Mouse (Mus musculus): Measurements from ENCODE around the gene Adam12. TPM values are rescaled to one million over a fixed set of nuclear protein-coding genes. Genes with fewer than 3 reads are reported as not detected.
A peak's percentile ranks its signal among the peaks of the same experiment; 100 is the strongest.

Gene Adam12
- total RNA-seq (2021) = under 1 TPM; 0.57 to 0.80 TPM
- 0.66 and 0.67 TPM in 2 replicates for polyA plus RNA-seq (2012; rRNA removed)
- long read RNA-seq, full-length matches to known transcripts = 1 of 1 reads
- long read RNA-seq, partial matches to known transcripts = 0 of 1 reads
- long read RNA-seq, other reads (novel, unspliced or antisense) = 0 of 1 reads

DNA sequence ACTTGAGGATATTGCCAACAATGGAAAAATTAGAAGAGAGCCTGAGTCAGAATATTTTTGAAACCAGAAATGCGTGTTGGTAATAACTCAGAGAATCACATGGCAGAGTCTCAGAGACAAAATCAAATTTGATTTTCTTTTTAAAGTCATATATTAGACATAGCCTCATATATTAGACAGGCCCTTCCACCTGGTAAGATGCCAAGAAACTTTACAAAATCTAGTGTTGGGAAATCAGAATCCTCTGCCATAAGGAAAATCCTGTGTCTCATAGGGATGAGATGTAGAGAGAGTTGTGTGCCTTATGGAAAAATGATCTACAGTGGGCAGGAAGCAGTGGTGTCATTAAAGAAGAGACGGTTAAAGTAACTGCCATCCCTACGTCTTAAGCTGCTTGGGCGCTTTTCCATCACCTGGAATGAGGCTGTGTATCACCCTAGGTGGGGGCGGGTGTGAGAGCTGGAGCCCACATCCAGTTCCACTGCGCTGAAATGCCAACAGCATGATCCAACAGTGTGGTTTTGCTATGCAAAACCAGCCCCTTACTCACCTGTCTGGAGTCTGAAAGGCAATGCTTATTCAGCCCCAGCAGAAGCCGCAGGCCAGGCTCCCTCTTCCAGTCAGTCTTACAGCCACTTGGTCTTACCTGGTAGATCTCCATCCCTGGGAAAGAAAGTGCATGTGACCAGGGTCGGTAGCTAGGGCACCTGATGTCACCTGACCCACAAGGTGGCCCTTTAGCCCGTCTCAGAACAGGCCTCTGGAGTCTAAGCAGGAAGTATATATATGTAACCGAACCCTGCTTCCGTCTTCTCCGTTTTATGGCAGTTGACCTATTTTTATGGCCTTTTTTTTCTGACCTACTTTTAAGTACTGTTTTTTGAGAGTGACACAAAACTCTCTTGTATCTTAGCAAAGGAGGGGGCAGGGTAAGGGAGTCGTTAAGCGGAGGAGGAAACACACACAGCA is at the start of gene Adam12:
Gene Adam12, minus strand, starts transcription at position 769 of the 969 bp plus-strand sequence.
- intact Hi-C loops (cut with DNase I) = no loop called here
- DNase-seq = no peak
- Histone ChIP-seq H3K4me1 (ENCODE audit: control insufficient read depth, insufficient read depth, low read length) (no peaks in the 10 kb centered on the region; the same call in 1 of the 2 replicates), H3K27ac (no peak within 1 kb of the TSS), H3K79me2 (replicated peaks; ENCODE audit: control insufficient read depth, insufficient read depth, low read length) (no peaks in the 10 kb centered on the region), H3K4me3 (no peak within 1 kb of the TSS), H3K9ac (ENCODE audit: low read depth, low read length) (no peak within 1 kb of the TSS), H3K27me3 (ENCODE audit: control insufficient read depth, insufficient read depth, low read length) (no peaks in the 10 kb centered on the region), H3K36me3 (ENCODE audit: control insufficient read depth, insufficient read depth, low read length) (no peaks in the 10 kb centered on the region)
- WGBS = 70% methylated on average over 14 of the region's 14 CpGs
- TF ChIP-seq EP300 (IDR thresholded peaks at IDR 0.05; ENCODE audit: insufficient read depth, low read depth, low read length) (no peak), POLR2A (IDR thresholded peaks at IDR 0.05; ENCODE audit: insufficient read depth, low read depth, low read length) (no peak), CTCF (IDR thresholded peaks at IDR 0.05) (no peak)

DNA sequence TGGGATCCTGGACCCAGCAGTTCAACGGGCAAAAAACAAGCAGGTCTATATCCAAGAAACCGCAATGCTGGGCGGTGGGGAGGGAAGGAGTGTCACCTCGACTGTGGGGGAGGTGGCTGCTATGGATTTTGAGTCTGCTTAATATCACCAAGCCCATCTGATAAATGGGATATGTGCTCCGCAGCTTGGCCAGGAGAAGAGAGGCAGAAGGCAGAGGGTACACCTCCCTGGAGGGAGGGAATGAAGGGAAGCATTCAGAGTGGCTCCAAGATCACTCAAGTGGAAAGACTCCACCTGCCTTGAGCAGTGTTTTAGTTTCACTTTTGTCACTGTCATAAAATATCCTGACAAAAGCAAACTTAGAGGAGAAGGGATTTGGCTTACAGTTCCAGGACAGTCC is 41.0 kb upstream of the Adam12 start:
- 76% methylated on average over 5 of the region's 5 CpGs for WGBS
- no peak for TF ChIP-seq POLR2A (IDR thresholded peaks at IDR 0.05; ENCODE audit: insufficient read depth, low read depth, low read length)
- TF ChIP-seq EP300 (IDR thresholded peaks at IDR 0.05; ENCODE audit: insufficient read depth, low read depth, low read length) = no peak
- no peak for TF ChIP-seq CTCF (IDR thresholded peaks at IDR 0.05)

DNA sequence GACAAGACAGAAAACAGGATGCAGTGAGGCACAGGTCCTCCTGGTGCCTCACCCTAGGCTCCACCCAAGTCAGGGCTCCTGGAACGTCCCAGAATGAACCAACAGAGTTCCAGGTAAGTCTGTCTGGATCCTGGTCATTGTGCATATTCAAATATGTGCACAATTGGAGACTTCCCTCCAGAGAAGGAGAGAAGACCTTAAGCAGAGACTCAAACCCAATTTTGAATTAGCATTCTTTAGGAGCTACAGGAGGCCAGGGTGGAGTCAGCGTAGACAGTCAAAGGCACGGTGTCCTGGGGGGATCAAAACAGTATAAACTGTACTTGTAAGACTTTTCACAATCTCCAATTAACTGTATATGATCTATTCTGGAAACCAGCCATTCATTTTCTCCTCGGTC is 40.5 kb upstream of the Adam12 start:
- no peak for TF ChIP-seq POLR2A (IDR thresholded peaks at IDR 0.05; ENCODE audit: insufficient read depth, low read depth, low read length)
- TF ChIP-seq EP300 (IDR thresholded peaks at IDR 0.05; ENCODE audit: insufficient read depth, low read depth, low read length) = no peak
- TF ChIP-seq CTCF (IDR thresholded peaks at IDR 0.05) = no peak
- H3K4me3 ChIP-seq = no peak overlapping the region
- H3K36me3 ChIP-seq (ENCODE audit: control insufficient read depth, insufficient read depth, low read length) = no peaks in the 10 kb centered on the region
- no peak overlapping the region for H3K9ac ChIP-seq (ENCODE audit: low read depth, low read length)
- 78% methylated on average over 4 of the region's 4 CpGs for WGBS
- no peaks in the 10 kb centered on the region for H3K27me3 ChIP-seq (ENCODE audit: control insufficient read depth, insufficient read depth, low read length)
- no peak for DNase-seq
- no peaks in the 10 kb centered on the region for H3K79me2 ChIP-seq (replicated peaks; ENCODE audit: control insufficient read depth, insufficient read depth, low read length)
- H3K27ac ChIP-seq = no peak overlapping the region
- no peaks in the 10 kb centered on the region for H3K4me1 ChIP-seq (ENCODE audit: control insufficient read depth, insufficient read depth, low read length)
- intact Hi-C loops (cut with DNase I) = no loop called here

More for the DNA sequence above, 41.0 kb upstream of the Adam12 start:
- no peak overlapping the region for H3K27ac ChIP-seq
- no peak overlapping the region for H3K4me3 ChIP-seq
- H3K4me1 ChIP-seq (ENCODE audit: control insufficient read depth, insufficient read depth, low read length) = no peaks in the 10 kb centered on the region
- no peaks in the 10 kb centered on the region for H3K36me3 ChIP-seq (ENCODE audit: control insufficient read depth, insufficient read depth, low read length)
- H3K27me3 ChIP-seq (ENCODE audit: control insufficient read depth, insufficient read depth, low read length) = no peaks in the 10 kb centered on the region
- DNase-seq = no peak
- H3K79me2 ChIP-seq (replicated peaks; ENCODE audit: control insufficient read depth, insufficient read depth, low read length) = no peaks in the 10 kb centered on the region
- intact Hi-C loops (cut with DNase I) = no loop called here
- no peak overlapping the region for H3K9ac ChIP-seq (ENCODE audit: low read depth, low read length)

DNA sequence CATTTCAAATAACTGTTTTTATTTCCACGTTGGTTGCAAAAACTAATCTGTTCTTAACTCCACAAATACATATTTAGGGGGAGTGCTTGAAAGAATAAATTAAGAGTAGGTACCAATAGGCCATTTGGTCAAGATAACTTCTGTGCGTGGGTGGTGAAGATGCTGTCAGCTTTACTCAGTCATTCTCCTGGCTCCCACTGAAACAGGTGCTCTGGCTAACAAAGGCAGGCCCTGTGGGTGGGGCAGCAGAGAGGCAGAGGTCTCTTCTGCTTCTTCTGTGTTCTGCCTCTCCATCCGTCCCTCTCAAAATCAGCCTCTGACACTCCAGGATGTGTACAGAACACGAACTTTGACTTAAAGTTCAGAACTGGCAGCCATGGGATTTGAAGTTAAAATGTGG is 33.8 kb upstream of the Adam12 start:
- intact Hi-C loops (cut with DNase I) = no loop called here
- WGBS = 82% methylated on average over 4 of the region's 4 CpGs
- no peak overlapping the region for H3K4me3 ChIP-seq
- peaks cover 3% of the 10 kb centered on the region for H3K4me1 ChIP-seq (ENCODE audit: control insufficient read depth, insufficient read depth, low read length)
- no peaks in the 10 kb centered on the region for H3K79me2 ChIP-seq (replicated peaks; ENCODE audit: control insufficient read depth, insufficient read depth, low read length)
- DNase-seq = no peak
- TF ChIP-seq POLR2A (IDR thresholded peaks at IDR 0.05; ENCODE audit: insufficient read depth, low read depth, low read length) = no peak
- no peak for TF ChIP-seq CTCF (IDR thresholded peaks at IDR 0.05)
- no peak for TF ChIP-seq EP300 (IDR thresholded peaks at IDR 0.05; ENCODE audit: insufficient read depth, low read depth, low read length)
- no peak overlapping the region for H3K27ac ChIP-seq
- no peaks in the 10 kb centered on the region for H3K36me3 ChIP-seq (ENCODE audit: control insufficient read depth, insufficient read depth, low read length)
- no peaks in the 10 kb centered on the region for H3K27me3 ChIP-seq (ENCODE audit: control insufficient read depth, insufficient read depth, low read length)
- no peak overlapping the region for H3K9ac ChIP-seq (ENCODE audit: low read depth, low read length)

DNA sequence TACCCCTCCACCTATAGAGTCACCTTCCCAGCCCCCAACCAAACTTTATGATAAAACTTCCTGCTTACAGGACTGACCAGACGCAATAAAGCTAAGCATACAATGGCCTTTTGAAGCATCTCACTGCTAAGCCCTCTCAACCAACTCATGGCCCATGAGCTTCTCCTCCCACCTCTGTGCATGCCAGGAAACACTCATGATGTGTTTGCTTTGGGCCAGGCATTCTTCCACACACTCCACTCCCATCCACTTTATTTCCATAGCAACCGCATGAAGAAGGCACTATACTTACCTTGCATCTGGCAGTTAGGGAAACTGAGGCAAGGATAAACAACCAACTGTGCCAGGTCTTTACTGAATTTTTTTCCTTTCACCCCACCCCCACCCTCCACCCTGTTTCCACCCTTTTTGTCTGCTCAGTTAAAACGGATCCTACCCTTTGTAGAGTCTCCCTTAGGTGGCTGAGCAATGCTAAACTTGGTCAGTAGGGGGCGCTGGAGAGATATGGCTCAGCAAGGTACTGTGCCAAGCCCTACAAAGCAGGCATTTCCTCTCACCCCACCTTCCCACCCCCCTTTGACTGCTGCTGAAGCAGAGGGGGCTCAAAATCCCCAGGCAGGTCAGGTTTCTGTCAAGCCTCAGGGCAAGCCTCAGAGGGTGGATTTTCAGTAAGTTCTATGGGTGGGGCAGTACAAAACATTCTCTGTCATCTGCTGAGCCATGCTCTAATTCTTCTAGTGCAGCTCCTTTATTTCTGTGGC is 31.4 kb upstream of the Adam12 start:
- no peaks in the 10 kb centered on the region for H3K36me3 ChIP-seq (ENCODE audit: control insufficient read depth, insufficient read depth, low read length)
- no peaks in the 10 kb centered on the region for H3K27me3 ChIP-seq (ENCODE audit: control insufficient read depth, insufficient read depth, low read length)
- H3K9ac ChIP-seq (ENCODE audit: low read depth, low read length) = no peak overlapping the region
- no peak overlapping the region for H3K4me3 ChIP-seq
- intact Hi-C loops (cut with DNase I) = loop anchor here (1.0 to 5.0 kb wide), 3 partner anchors 36 to 303 kb away; no protein-coding TSS in a partner anchor
- H3K27ac ChIP-seq = no peak overlapping the region
- TF ChIP-seq POLR2A (IDR thresholded peaks at IDR 0.05; ENCODE audit: insufficient read depth, low read depth, low read length) (no peak), CTCF (IDR thresholded peaks at IDR 0.05) (peak; percentile 77)
- H3K79me2 ChIP-seq (replicated peaks; ENCODE audit: control insufficient read depth, insufficient read depth, low read length) = no peaks in the 10 kb centered on the region
- peak; percentile 44 to 71 for DNase-seq
- 49% methylated on average over 4 of the region's 4 CpGs for WGBS
- H3K4me1 ChIP-seq (ENCODE audit: control insufficient read depth, insufficient read depth, low read length) = peaks cover 3% of the 10 kb centered on the region

Data from heart, adult 2 months (tissue).